ENCODE assay signal across 15 mouse cellular contexts in genomic region chr1:42260033-42260925, GRCm38 (mm10).
DNase-seq lines count a peak whose midpoint lies in the region; ATAC-seq lines count a peak whose summit lies in the region.
"Had no signal": no experiment of that assay in that cellular context is flagged by ENCODE, and none has a peak within 500 bp of the region (broad histone marks: within the 10 kb centered on the region; RNA-seq: fewer than 3 reads in every experiment).

No protein-coding gene starts in this region.

- H3K9me3 ChIP-seq in hindbrain, embryonic 11.5 days (ENCODE audit: control insufficient read depth, low read length) = no peaks in the 10 kb centered on the region
- H3K9me3 ChIP-seq in midbrain, embryonic 13.5 days = no peaks in the 10 kb centered on the region
- H3K9me3 ChIP-seq: embryonic facial prominence, embryonic 12.5 days had no signal

- peak overlapping the region; percentile 8; the same call in 1 of the 2 replicates for H3K4me2 ChIP-seq in hindbrain, embryonic 11.5 days (replicated peaks; ENCODE audit: low read depth, low read length)
- H3K4me2 ChIP-seq in midbrain, embryonic 13.5 days (replicated peaks) = peak overlapping the region; percentile 44
- H3K4me2 ChIP-seq: embryonic facial prominence, embryonic 12.5 days had no signal

- H3K9ac ChIP-seq in hindbrain, embryonic 11.5 days (ENCODE audit: low read depth, low read length) = peak overlapping the region; percentile 42
- H3K9ac ChIP-seq in midbrain, embryonic 13.5 days (replicated peaks) = peak overlapping the region; percentile 55
- H3K9ac ChIP-seq: embryonic facial prominence, embryonic 12.5 days; lung, embryonic 14.5 days had no signal

- WGBS in hindbrain, embryonic 11.5 days = 64% methylated on average over 9 of the region's 9 CpGs
- WGBS in midbrain, embryonic 13.5 days = 35% methylated on average over 9 of the region's 9 CpGs

- no peaks in the 10 kb centered on the region for H3K27me3 ChIP-seq in hindbrain, embryonic 11.5 days (ENCODE audit: control insufficient read depth, insufficient read depth, low read length)
- H3K27me3 ChIP-seq in midbrain, embryonic 13.5 days = no peaks in the 10 kb centered on the region
- H3K27me3 ChIP-seq: embryonic facial prominence, embryonic 12.5 days; megakaryocyte, embryonic 14.5 days had no signal

- H3K4me3 ChIP-seq in hindbrain, embryonic 11.5 days (ENCODE audit: low read depth, low read length) = 0 out of 2 replicates have a peak overlapping the region, but pooled peaks have one; percentile 2
- H3K4me3 ChIP-seq in midbrain, embryonic 13.5 days (replicated peaks) = peak overlapping the region; percentile 15
- H3K4me3 ChIP-seq: embryonic facial prominence, embryonic 12.5 days; megakaryocyte, embryonic 14.5 days had no signal

- H3K4me1 ChIP-seq in hindbrain, embryonic 11.5 days (replicated peaks; ENCODE audit: control insufficient read depth, insufficient read depth, low read length) = peaks cover 14% of the 10 kb centered on the region
- peaks cover 65% of the 10 kb centered on the region for H3K4me1 ChIP-seq in midbrain, embryonic 13.5 days (replicated peaks)
- H3K4me1 ChIP-seq: megakaryocyte, embryonic 14.5 days had no signal

- no peak for ATAC-seq in hindbrain, embryonic 11.5 days (ENCODE audit: low FRiP score)
- ATAC-seq in midbrain, embryonic 13.5 days = no peak

- H3K27ac ChIP-seq in hindbrain, embryonic 11.5 days (ENCODE audit: low read depth, low read length) = peak overlapping the region; percentile 93
- peak overlapping the region; percentile 94 for H3K27ac ChIP-seq in midbrain, embryonic 13.5 days
- H3K27ac ChIP-seq: embryonic facial prominence, embryonic 12.5 days had no signal

- H3K36me3 ChIP-seq in hindbrain, embryonic 11.5 days (ENCODE audit: control insufficient read depth, insufficient read depth, low read length) = no peaks in the 10 kb centered on the region
- H3K36me3 ChIP-seq in midbrain, embryonic 13.5 days = no peaks in the 10 kb centered on the region
- H3K36me3 ChIP-seq: embryonic facial prominence, embryonic 12.5 days had no signal

- DNase-seq in A20 (ENCODE audit: low read depth, low spot score) = peak; percentile 61
- DNase-seq in Muller cell, postnatal 12 days (ENCODE audit: inconsistent ontology term) = peak; percentile 16
- DNase-seq in hindbrain, embryonic 11.5 days (ENCODE audit: low spot score) = no peak
- no peak for DNase-seq in layer of hippocampus, adult 9-11 months
- no peak for DNase-seq in thymus, postnatal 10 days (ENCODE audit: low spot score in 2 of 2)
- no peak for DNase-seq in cerebellum, postnatal 4 days (ENCODE audit: low spot score in 2 of 2)
- DNase-seq: cerebellum, adult 11-12 months; heart, adult 11 months; heart, postnatal 14 days; kidney, adult 9 months; left cerebral cortex, postnatal 4 days; lung, embryonic 14.5 days had no signal

Comparison
In these comparisons a context has a peak if more than half of its experiments do, and no peak if none do; other contexts are left out.
1. DNase-seq: peak in A20 (single experiment) and Muller cell, postnatal 12 days (single experiment); none in hindbrain, embryonic 11.5 days (single experiment), layer of hippocampus, adult 9-11 months (single experiment), thymus, postnatal 10 days (0 of 2) and cerebellum, postnatal 4 days (0 of 2).